Mouse (Mus musculus): ENCODE measurements around the gene Chchd1. TPM values are rescaled to one million over a fixed set of nuclear protein-coding genes. Genes with fewer than 3 reads are reported as not detected.

The Chchd1 gene
- total RNA-seq, 2 experiments from 2014 or later, result 47.3 to 50.3 TPM

DNA sequence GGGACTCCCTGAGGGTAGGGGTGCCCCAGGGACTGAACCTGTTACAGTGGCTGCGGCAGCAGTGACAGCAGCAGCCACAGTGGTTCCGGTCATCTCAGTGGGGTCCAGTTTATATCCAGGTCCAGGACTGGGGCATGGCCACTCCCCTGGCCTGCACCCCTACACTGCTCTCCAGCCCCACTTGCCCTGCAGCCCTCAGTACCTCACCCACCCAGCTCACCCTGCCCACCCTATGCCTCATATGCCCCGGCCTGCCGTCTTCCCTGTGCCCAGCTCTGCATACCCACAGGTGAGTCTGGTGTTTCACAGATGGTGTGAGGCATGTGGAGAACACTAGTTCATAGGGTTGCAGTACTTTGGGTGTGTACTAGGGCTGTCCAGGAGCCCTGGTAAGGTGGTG, 18.6 kb downstream of the Chchd1 start:
- no peak for DNase-seq (ENCODE audit: extremely low spot score in 1 of 2, low spot score in 1 of 2)

DNA sequence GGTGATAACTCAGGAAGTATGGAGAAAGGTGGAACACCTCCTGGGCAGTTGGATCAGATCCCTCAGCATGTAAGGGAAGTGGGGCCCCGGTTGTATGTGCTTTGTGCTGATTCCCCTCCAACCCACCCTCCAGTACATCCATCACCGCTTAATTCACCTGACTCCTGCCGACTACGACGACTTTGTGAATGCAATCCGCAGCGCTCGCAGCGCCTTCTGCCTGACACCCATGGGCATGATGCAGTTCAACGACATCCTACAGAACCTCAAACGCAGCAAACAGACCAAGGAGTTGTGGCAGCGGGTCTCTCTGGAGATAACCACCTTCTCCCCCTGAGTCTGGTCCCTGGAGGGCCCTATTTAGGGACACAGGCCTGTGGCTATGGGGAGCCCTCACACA, 20.2 kb downstream of the Chchd1 start:
- DNase-seq (ENCODE audit: extremely low spot score in 1 of 2, low spot score in 1 of 2), result no peak

DNA sequence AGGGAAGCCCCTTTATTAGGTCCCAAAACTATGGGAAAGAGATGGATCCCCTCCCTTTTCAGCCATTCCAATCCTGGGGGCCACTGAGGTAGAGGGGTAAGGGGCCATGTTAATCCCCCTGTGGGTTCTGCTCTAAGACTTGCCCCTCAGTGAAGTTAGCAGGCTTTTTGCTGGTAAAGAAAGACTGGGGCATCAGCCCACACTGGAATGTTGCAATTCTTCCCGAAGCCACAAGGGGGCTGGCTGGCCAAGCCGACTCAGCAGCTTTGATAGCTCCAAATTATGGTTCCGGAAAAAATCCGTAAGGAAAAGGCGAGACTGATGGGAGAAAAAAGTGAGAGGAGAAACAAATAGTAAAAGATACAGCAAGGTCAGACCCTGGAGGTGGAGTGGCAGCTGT, 21.2 kb downstream of the Chchd1 start:
- peak; percentile 62 to 76 for DNase-seq (ENCODE audit: extremely low spot score in 1 of 2, low spot score in 1 of 2)

DNA sequence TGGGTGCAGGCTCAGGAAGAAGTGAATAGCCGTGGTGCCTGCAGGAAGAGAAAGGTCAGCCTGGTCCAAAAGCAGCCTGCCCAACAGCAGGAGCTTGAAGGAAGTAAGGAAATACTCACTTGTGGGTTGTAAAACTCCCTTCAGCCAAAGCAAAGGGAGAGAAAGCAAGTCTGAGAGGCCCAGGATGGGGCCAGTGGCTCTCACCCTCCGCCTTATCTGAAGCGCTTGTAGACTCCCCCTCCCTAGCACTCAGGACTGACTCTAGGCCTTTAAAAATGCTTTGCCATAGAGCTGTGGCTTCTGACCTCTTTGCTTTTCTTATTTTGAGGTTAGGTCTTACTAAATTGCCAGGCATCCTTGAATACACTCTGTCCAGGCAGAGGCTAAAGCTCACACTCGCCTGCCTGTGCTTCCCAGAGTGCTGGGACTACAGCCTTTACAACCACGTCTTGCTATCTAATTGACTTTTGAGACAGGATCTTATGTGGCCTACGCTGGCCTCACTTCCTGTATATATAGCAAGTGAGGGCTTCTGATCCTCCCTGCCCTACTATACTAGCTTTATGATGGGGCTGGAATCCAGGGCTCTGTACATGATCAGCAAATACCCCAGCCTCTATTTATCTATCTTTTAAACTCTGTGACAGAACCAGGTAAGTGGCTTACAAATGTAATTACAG, 23.0 kb downstream of the Chchd1 start:
- DNase-seq (ENCODE audit: extremely low spot score in 1 of 2, low spot score in 1 of 2), result no peak

DNA sequence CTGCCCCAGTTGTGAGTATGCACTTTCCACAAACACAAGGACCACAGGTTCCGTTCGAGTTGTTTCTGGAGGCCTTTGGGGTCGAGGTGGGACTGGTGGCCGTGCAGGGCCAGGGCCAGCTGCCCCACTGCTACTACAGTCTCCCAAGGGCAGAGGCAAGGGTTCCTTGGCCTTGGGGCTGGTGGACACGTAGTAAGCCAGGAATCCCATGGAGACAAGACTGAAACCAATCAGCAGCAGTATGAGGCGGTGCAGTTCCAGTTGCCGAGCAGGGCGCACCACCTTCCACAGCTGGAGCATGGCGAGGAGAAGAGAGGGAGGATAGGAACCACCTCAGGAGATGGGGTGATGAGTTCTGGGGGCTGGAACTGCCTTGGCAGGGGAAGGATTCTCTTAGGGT, 27.1 kb downstream of the Chchd1 start:
- DNase-seq (ENCODE audit: extremely low spot score in 1 of 2, low spot score in 1 of 2), result no peak

DNA sequence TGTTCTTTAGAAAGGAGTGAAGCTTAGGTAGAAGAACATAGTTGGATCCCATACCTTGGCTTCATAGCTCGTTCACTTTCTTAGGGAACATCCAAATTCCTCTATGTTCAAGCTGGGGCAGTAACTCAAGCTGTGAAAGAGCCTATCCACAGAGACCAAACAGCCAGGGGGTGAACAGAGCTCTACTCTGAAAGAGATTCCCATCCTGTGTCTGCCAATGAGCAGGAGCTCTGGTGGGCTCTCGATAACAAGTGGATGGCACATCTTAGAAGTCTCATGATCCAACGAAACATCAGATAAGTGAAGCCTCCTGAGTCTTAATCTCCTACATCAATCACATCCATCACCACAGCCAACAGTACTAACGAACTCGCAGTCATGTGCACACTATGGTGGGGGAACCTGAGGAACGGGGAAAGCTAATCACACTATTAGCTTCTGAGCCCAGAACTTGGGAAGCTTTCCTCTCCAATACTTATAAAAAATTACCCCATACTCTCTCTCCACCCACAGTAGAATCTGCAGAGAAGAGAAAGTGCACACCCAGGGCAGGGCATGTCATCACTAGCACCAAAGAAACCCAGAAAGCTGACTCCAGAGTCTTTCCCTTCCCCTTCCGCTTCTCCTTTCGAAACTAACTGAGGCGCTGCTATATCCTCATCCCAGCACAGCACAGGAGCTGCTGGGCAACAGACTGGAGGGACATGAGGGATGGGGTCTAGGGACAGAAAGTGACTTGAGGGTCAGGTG, 28.2 kb downstream of the Chchd1 start:
- no peak for DNase-seq (ENCODE audit: extremely low spot score in 1 of 2, low spot score in 1 of 2)

DNA sequence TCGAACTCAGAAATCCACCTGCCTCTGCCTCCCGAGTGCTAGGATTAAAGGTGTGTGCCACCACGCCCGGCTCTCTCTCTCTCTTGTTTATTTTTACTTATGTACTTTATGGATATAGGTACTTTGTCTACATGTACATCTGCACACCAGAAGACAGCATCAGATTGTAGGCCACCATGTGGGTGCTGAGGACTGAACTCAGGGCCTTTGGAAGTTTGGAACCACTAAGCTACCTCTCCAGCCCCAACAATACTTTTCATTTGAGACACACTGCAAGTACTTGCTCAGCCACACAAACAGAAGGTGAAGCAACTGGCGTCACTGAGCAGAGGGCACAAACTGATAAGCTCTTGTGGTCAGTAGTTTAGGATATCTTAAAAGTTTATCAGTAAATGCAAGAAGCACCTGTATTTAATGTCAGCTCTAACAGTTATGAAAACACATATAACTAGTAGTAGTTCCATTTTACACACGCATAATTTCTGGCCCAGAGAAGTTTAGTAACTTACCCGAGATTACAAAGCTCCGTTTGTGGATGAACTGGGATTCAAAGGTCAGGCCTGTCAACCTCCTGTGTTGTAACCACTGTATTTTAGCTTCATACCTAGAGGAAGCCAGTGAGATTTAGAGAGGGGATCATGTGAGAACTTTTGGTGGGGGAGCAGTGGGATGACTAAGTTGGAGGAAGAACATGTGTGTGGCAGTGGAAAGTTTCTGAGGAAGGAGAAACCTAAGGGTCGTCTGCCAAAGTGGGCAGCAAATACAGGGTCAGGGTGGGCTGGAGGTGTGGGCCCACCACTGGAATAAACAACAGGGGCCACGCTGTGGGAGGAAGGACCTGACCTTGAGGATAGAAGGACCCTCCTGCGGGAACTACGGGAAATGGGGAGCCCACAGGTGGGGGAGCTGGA, 30.5 kb downstream of the Chchd1 start:
- DNase-seq (ENCODE audit: extremely low spot score in 1 of 2, low spot score in 1 of 2), result no peak

DNA sequence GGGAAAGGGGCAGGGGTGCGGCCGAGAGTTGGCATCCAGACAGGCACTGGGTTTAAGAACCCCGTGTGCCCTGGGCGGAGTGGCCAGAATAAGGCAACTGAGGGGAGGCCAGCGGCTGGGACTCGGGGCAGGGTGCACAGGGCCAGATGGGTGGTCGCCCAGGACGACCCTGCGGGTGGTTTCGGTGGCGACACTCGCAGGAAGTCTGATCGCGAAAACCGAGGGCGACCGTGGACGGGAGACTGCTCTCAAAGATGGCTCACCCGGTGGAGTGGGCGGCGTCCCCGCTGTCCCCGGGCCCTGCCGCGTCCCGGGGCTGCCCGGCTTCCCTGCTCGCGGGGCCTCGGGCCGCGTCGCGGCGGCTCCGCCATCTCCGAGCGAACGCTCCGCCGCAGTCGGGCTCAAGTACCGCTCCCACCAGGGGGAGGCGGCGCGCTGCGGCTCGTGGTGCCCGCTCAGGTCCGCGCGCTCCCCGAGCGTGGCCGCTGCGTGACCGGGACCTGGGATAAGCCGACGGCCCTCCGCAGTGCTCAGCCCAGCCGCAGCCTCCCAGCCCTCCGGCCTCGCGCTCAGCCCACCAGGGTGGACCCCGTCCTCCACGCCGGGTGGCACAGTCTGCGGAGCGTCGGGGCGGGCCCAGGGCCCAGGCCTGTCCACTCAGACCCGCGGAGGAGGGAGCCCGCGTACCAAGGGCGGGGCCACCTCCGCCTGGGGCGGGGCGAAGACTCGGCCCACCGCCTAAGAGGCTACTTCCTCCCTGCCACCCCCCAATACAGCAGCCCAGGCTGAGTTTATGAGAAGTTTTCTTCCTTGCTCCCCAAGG, 31.4 kb downstream of the Chchd1 start, which contains the start of gene Ndst2:
Gene Ndst2, minus strand, starts transcription at position 611 of the 823 bp plus-strand sequence.
- DNase-seq (ENCODE audit: extremely low spot score in 1 of 2, low spot score in 1 of 2), result peak; percentile 67 to 79

DNA sequence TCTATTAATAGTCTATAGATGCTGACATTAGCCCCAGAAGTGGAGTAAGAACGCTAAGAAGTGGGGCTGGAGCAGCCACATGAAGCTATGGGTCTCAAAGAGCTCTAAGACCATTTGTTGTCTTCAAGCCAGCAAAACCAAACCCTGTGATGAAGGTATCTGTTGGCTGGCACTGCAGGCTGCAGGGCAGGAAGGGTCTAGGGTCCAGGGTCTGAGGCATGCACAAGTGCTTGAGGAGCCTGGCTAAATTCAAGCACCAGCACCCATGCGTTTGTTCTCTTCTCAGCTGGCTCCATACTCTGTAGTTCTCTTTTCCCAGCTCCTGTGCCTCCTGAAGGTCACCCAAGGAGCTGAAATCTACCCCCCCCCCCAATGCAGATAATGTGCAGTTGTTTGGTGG, 32.2 kb downstream of the Chchd1 start:
- no peak for DNase-seq (ENCODE audit: extremely low spot score in 1 of 2, low spot score in 1 of 2)

DNA sequence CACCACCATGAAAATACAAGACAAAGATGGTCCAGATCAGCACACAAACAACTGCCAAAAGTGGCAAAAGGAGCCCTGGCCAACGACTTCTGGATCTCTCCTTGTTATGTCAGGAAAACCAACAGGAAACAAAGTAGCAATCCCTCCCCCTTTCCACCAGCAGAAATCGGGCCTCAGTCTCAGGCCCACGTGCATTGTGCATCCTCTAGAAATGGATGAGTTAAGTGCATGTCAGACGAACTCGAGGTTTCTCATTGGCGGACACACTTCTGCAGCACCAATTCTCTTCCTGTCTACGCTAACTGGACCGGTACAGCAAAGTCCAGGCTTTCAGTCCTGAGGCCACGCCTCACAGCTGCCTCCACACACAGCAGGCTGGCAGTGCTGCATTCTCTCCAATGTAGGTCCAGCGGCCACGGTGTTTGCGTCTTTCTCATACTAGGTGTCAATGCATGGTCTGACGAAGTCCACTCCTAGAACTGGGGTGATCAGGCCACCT, 33.1 kb downstream of the Chchd1 start:
- no peak for DNase-seq (ENCODE audit: extremely low spot score in 1 of 2, low spot score in 1 of 2)

DNA sequence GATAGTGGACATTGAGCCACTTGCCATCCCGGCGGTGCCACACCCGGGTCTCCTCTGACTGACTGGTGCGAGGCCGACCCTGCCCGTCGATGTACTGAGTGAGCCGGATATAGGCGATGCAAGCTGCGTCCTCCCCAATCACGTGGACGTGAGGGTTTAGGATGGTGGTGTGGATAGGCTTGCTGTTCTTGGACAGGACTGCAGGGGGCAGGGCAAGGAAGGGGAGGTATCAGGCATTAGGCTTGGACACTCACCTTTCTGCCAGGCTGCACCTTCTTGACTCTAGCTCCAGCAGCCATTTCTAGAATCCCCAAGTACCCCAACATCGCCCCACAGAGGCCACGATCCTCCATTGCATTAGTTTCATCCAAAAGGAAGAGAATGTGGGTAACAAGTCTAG, 34.5 kb downstream of the Chchd1 start:
- DNase-seq (ENCODE audit: extremely low spot score in 1 of 2, low spot score in 1 of 2), result peak in 1 of 2 experiments; percentile 32

DNA sequence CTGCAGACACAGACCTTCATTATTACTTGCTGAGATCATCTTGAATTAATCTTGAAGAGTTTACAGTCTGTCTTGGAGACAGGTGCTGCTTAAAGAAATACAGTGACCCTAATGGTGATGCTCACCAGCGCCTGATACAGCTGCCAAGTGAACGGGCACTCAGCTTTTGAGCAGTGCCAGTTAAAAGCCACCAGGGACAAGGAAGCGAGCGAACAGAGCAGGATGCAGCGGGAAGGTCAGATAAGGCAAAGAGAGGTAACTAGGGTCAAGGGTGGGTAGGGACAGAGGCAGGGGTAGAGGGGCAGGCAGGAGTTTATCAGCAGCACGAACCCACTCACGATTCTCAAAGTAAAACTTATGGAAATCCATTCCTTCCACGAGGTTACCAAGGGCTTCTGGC, 35.7 kb downstream of the Chchd1 start:
- no peak for DNase-seq (ENCODE audit: extremely low spot score in 1 of 2, low spot score in 1 of 2)

DNA sequence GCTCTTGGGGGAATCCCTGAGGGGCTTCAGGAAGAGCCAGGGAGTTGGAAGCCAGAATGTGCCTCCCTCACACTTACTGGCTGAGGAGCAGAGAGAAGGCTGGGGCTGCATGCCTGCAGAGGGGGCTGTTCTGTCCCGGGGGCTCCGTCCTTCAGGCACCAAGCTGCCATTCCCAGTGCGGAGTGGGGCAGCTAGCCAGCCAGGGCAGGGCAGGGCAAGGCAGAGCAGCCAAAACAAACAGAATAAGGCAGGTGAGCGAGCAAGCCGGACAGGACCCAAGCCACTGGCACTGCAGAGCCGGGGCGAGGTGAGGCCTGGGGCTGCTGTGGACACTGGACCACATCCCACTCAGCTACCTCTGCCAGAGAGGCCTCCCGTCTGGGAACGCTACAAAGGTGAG, 38.5 kb downstream of the Chchd1 start:
- DNase-seq (ENCODE audit: extremely low spot score in 1 of 2, low spot score in 1 of 2), result no peak

DNA sequence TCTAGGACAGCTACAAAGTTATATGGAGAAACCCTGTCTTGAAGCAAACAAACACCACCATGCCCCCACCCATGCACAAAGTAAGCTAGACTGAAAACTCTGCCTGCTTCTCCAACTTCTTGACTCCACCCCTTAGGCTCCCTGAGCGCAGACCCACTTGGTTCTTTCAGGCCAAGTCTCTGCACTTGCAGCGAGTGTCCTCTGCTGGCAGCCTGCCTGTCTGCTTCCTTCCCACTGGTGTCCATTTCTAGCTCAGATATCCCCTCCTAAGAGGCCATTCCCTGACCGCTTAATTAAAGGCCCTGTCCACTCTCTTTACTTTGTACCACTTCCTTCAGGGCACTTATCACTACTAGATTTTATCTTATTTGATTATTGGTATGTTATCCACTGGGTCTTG, 40.8 kb downstream of the Chchd1 start:
- no peak for DNase-seq (ENCODE audit: extremely low spot score in 1 of 2, low spot score in 1 of 2)

DNA sequence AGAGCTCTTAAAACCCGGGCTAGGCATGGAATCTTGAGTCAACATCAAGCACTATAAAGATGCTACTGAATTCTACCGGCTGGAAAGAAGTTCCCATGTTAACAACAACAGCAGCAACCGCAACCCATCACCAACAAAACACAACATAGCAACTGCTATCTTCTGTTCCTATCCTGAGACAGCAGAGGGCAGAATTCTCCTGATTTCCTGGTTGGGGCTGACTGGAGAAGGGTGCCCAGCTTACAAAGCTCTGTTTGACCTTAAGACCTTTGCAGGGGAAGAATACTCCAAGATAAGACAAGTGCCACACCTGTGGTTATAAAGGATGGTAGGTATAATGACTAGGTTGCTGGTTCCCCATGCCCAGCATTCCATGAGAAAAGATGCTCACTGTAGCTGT, 44.1 kb downstream of the Chchd1 start:
- no peak for DNase-seq (ENCODE audit: extremely low spot score in 1 of 2, low spot score in 1 of 2)

DNA sequence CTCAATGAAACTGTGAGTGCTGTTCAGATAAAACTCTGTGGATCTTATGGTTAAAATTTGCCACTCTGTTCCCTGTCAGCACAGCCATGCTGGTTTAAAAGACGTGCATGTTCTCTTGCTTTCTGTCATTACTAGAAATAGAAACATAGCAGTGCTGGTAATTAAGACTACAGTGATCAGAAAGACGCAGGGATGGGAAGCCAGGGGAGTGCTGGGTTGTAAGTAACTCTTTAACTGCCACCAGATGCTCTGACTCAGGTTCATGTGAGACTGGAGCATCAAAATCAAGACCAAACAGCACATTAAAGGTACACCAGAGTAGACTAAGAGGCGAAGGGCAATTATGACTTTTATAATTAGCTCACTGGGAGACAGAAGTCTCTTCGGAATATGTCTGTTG, 45.6 kb downstream of the Chchd1 start:
- DNase-seq (ENCODE audit: extremely low spot score in 1 of 2, low spot score in 1 of 2), result no peak

DNA sequence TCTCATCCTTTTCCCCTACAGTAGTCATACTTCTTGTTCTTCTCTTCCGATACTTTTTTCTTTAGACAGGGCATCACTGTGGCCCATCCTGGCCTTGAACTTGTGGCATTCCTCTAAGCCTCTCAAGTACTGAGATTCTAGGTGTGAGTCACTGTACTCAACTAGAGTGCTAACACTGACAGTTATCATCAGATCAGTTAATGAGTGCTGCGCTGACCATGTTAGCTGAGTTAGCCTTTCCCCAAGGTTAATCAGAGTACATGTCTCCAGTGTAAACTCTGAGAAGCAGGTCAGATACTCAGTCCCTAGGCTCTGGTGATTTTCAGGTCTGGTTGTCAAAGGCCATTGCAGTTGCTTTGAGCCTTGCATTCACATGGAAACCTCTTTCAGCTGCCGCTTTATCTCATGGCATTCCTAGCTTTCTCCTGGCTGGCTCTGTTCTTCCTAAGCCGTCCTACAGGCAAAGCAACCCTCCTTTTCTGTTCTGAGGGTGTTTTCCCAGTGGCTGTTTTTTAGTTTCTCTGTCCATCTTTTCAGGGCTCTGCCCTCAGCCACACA, 46.8 kb downstream of the Chchd1 start:
- DNase-seq (ENCODE audit: extremely low spot score in 1 of 2, low spot score in 1 of 2), result no peak

DNA sequence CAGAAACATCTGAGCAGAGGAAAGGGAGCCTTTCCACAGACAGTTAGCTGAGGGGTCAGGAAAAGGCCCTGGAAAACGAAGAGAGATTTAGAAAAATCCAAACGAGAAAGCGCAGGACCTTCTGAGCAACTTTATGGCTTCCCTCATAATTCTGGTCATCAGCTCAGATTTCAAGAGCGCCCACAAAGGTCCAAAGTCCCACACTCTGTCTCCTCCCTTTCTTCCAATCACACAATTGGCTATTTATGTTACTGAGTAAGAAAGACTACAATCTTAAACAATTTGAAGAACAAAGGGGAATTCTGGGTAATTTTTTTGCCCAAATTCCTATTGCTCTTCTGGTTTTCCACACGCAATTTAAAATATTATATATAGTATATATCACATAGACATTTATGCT, 47.7 kb downstream of the Chchd1 start:
- DNase-seq (ENCODE audit: extremely low spot score in 1 of 2, low spot score in 1 of 2), result no peak

DNA sequence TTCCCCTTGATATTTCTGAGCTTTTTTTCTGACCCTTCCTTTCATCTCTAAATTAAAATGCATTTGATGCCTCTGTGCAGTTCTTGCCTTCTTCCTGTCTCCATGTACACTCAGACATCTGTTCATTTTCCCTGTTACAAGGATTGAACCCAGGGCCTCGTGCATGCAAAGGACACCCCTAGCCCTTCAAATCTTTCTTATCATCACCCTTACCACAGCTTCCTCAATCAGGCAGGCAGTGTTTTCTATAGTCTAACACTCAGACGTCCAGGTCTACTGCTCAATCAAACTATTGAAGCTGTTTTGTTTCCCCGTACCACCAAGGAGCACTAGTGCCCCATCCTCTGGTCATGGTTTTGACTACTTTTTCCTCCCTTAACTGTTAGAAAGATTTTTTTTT, 51.0 kb downstream of the Chchd1 start:
- DNase-seq (ENCODE audit: extremely low spot score in 1 of 2, low spot score in 1 of 2), result no peak
